Mouse (Mus musculus): ENCODE results near the gene Chtf18.
"Not testable (repeated sequence)": the region's sequence is repeated elsewhere in the genome, so short reads cannot be mapped to it uniquely, and the experiment has no call there.

The Chtf18 gene

GRCm38 (mm10) chr17:25727265-25728008 lies at the start of gene Chtf18, which contains the start of gene Rpusd1:
Gene Chtf18 (minus strand): TSS chr17:25727419.
Gene Rpusd1 (plus strand): TSS chr17:25727670.
- DNase-seq = peak; percentile 100

- DNase-seq = no peak
Measured at GRCm38 (mm10) chr17:25775318-25776062, 48.3 kb upstream of the Chtf18 start.

DNA sequence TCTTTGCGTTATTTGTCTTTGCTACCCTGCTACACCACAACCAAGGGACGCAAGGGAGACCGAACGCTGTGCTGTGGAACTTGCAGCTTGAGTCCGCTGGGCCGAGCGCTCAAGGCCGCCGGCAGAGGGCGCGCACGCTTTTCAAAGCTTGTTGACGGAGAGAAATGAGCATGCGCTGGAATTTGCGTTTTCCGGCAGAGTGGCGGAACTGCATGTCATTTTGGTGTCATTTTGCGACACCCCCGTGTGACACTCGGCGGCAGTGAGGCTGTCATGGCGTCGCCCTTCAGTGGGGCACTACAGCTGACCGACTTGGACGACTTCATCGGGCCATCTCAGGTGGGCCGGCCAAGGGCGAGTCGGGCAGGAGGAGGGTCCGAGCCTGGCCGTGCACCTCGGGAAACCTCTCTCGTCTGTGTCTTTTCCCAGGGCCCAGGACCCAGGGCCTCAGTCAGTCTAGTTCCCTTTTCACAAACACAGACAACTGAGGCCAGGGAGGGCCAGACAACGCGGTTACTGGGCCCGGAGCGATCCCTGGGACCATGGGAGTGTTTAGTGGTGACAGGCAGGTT lies 46.4 kb upstream of the Chtf18 start, which contains the start of gene Narfl:
TSS of gene Narfl (plus strand) at position 228 of the 572 bp plus-strand sequence.
- DNase-seq = peak; percentile 97

GRCm38 (mm10) chr17:25769331-25769730 lies 42.1 kb upstream of the Chtf18 start:
- DNase-seq = no peak

- no peak for DNase-seq
Measured at GRCm38 (mm10) chr17:25765886-25766285, 38.7 kb upstream of the Chtf18 start.

DNA sequence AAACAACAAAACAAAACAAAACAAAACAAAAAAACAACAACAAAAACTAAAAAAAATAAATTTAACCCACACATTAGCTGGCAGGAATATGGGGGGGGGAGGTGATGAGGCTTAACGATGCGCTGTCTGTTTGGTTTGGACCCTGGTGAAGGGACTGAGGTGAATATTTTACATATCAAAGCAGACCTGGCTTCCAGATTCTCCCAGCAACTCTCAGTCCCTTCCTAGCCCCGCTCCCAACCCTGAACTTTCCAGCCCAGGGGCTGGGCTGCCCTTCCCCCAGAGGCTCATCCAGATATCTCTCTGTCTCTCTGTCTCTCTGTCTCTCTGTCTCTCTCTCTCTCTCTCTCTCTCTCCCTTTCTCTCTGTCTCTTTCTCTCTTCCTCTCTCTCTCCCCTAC lies 35.4 kb upstream of the Chtf18 start:
- DNase-seq = no peak

DNA sequence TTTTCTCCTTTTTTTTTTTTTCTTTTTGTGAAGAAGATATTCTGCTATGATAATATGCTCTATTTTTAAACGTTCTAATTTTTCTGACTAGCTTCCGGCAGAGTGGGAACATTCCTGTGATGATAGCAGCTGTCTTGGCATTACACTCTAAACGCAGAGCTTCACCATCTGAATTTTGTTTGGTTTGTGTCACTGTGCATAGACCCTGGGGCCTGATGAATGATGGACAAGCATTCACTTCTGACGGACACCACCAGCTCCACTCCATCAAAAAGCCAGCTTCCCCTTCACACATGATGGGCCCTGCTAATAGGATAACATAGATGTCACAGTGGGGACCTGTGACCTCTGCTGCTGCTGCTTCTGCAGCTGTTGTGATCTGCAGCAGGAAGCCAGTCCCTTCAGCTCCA lies 34.3 kb upstream of the Chtf18 start:
- peak; percentile 78 for DNase-seq

DNA sequence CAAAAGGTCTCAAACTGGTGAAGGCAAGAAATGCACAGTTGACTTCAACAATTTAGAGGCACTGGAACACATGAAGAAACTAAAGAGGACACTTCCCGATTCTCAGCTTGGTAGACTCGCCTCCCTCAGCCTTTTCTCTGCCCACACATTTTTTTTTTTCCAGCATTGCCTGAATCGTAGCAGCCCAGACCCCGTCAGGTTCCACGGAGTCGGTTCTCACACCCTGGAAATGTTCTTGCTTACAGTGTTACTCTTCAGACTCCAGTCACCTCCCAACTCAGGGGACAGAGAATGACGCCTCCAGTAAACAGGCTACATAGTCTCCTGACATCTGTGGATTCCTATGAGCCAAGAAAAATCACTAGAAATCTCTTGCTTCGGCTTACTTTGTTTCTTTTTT lies 32.9 kb upstream of the Chtf18 start:
- DNase-seq = no peak

GRCm38 (mm10) chr17:25757691-25758090 lies 30.5 kb upstream of the Chtf18 start:
- DNase-seq = no peak

DNA sequence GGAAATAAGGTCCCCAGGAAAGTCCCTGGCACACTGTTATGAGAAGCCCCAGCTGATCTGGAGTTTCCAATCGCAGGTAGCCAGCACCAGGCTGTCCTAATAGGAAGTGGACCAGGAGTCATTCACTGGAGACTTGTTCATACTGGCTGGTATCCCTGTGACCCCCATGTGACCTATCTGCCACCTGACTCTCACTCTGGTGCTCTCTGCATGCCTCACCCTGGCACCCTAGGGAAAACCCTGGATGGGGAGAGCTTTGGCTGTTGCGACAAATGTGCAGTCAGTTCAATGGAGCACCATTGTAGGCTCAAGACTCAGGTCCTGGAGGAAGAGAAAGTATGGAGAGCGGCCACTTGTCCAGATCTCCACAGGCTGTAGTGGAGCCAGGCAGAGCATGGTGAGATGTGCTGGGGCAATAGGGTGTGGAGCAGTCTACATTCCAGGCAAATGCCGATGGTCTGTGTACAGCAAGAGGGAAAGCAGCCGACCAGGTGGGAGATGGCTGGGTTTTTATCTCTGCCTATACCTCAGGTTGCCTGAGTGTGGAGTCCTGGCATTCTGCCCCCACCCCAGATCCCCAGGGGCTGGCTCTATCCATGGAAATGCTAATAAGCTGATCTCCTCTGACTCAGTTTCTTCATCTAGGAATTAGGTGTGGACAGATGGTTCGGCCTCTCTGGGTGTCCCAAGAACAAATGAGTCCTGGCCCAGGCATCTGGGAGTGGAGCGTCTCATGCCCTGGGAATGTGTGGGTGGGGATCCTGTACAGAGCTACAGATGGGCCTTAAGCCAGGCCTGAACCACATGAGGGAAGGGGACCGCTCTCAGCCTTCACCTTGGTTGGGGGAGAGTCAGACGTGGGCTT lies 29.4 kb upstream of the Chtf18 start:
- no peak for DNase-seq

GRCm38 (mm10) chr17:25755627-25756377 lies 28.6 kb upstream of the Chtf18 start:
- no peak for DNase-seq

- DNase-seq = no peak
Measured at GRCm38 (mm10) chr17:25755086-25755485, 27.9 kb upstream of the Chtf18 start.

- no peak for DNase-seq
Measured at GRCm38 (mm10) chr17:25754241-25754640, 27.0 kb upstream of the Chtf18 start, which contains the start of gene Msln. Gene Msln (minus strand): TSS chr17:25754378.

GRCm38 (mm10) chr17:25751446-25751845 lies 24.2 kb upstream of the Chtf18 start:
- DNase-seq = no peak

GRCm38 (mm10) chr17:25749314-25749713 lies 22.1 kb upstream of the Chtf18 start:
- DNase-seq = no peak

GRCm38 (mm10) chr17:25748238-25748637 lies 21.0 kb upstream of the Chtf18 start:
- DNase-seq = no peak

DNA sequence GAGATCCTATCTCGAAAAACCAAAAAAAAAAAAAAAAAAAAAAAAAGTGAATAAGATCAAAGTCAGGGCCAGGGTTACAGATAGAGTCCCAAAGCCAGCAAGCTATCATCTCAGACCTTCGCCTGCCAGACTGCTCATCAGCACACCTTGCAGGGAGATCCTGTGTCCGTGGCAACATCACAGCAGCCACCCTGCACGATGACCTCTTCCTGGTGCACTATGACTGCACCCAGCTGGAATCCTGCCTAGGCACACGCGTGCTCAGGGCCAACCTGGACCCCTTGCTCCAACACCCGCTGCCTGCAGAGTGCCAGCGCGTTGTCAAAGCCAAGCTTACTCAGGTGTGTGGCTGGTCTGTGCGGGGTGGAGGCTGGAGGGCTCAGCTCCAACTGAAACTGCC lies 17.1 kb upstream of the Chtf18 start:
- DNase-seq = no peak

GRCm38 (mm10) chr17:25743831-25744230 lies 16.6 kb upstream of the Chtf18 start:
- no peak for DNase-seq

DNA sequence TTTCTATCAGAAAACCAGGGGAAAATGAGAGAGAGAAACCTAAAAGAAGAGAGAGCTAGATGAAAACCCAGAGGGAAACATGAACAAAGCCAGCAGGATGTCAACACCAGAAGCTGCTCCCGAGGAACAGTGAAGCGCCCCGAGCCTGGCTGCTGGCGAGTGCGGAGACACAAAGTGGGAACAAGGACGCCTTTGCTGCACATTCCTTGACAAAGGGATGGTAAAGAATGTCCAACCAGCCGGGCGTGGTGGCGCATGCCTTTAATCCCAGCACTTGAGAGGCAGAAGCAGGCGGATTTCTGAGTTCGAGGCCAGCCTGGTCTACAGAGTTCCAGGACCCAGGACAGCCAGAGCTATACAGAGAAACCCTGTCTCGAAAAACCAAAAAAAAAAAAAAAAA lies 14.3 kb upstream of the Chtf18 start:
- not testable (repeated sequence) for DNase-seq

- no peak for DNase-seq
Measured at GRCm38 (mm10) chr17:25738861-25739260, 11.6 kb upstream of the Chtf18 start.

DNA sequence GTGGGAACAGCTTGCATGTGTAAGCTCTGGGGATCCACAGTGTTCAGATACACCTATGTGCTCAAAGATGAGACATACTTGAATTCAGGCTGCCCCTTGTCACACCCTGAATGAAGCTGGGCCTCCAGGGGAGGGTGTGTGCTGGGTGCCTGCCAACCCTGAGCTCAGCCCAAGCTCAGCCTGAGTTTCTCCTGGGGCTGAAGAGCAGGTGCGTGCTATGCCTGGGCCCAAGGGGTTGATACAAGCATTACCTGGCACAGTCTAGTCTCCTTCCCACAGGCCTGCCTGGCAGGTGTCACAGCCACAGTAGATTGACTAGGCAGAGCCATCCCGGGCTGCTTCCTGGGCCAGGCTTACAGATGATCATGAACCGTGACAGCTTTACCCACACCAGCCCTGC lies 8.5 kb upstream of the Chtf18 start, which contains the start of gene Mslnl:
TSS of gene Mslnl (plus strand) at position 298 of the 400 bp plus-strand sequence.
- DNase-seq = no peak

GRCm38 (mm10) chr17:25735246-25735645 lies 8.0 kb upstream of the Chtf18 start:
- DNase-seq = no peak
